Mouse (Mus musculus) liver, adult 2 months (tissue): ENCODE data around the gene Itgb5.

Experiments used
- CTCF ChIP-seq: fragments of 200-500 bp; IDR thresholded peaks from 2 replicates; pipeline ENCODE4 v1.5.1; 2011; ENCODE audit warnings: low read depth, low read length, control low read depth
- POLR2A ChIP-seq: fragments of 200-500 bp; IDR thresholded peaks from 2 replicates; pipeline ENCODE4 v1.6.1; 2011; ENCODE audit warnings: low read length, control low read depth; ENCODE audit not compliant: insufficient read depth; ENCODE audit errors: extremely low read depth

- TF ChIP-seq CTCF (no peak), POLR2A (no peak)
Observed at GRCm38 (mm10) chr16:33781789-33782728, 47.4 kb upstream of the Itgb5 start.
